ENCODE assay signal across 10 mouse cellular contexts in the genomic region with DNA sequence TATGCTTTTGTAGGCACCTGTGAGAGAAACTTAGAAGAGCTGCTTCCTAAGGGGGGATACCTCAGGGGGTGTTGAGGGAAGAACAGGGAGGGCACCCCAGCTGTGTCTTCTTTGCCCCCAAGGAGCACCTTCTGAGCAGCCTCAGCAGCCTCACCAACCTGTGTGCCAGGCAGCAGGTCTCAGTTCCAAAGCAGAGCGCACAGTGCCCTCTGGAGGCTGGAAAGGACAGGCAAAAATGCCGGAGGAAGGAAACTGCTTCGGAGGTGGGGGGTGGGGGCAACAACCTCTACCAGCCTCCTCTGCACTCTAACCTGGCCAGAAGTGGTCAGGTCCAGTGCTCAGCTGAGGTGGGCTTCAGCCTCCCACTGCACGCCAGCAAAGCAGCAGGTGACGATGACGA. TPM values are rescaled to one million over a fixed set of nuclear protein-coding genes. Genes with fewer than 3 reads are reported as not detected.
DNase-seq lines count a peak whose midpoint lies in the region; ATAC-seq and TF ChIP-seq lines count a peak whose summit lies in the region.
"Had no signal": no experiment of that assay in that cellular context is flagged by ENCODE, and none has a peak within 500 bp of the region (broad histone marks: within the 10 kb centered on the region; RNA-seq: fewer than 3 reads in every experiment).

No protein-coding gene starts in this region.

- no peak for ATAC-seq in lung, embryonic 14.5 days (ENCODE audit: insufficient read depth)

- H3K27me3 ChIP-seq in lung, embryonic 14.5 days (ENCODE audit: insufficient read depth, low read length) = no peaks in the 10 kb centered on the region
- H3K27me3 ChIP-seq: liver, embryonic 13.5 days had no signal

- WGBS in lung, embryonic 14.5 days = 35% methylated on average over 6 of the region's 6 CpGs

- intact Hi-C loops in left cerebral cortex, adult 2 months (cut with DNase I) = loop anchor here (5.0 kb wide), 1 partner anchor 72 kb away; no protein-coding TSS in a partner anchor

- H3K9ac ChIP-seq in lung, embryonic 14.5 days = no peak overlapping the region
- H3K9ac ChIP-seq: liver, embryonic 13.5 days had no signal

- no peaks in the 10 kb centered on the region for H3K4me1 ChIP-seq in lung, embryonic 14.5 days (ENCODE audit: insufficient read depth)
- H3K4me1 ChIP-seq: liver, embryonic 13.5 days had no signal

- no peak overlapping the region for H3K4me3 ChIP-seq in left cerebral cortex, adult 2 months
- H3K4me3 ChIP-seq in lung, embryonic 14.5 days (ENCODE audit: low read depth, low read length) = no peak overlapping the region
- H3K4me3 ChIP-seq: erythroblast, embryonic 14.5 days; liver, embryonic 13.5 days had no signal

- H3K36me3 ChIP-seq in lung, embryonic 14.5 days (ENCODE audit: insufficient read depth) = no peaks in the 10 kb centered on the region
- H3K36me3 ChIP-seq: liver, embryonic 13.5 days had no signal

- peak; percentile 61 for TF ChIP-seq CTCF in left cerebral cortex, adult 2 months (IDR thresholded peaks at IDR 0.05)
- TF ChIP-seq CTCF in lung, embryonic 14.5 days (IDR thresholded peaks at IDR 0.05; ENCODE audit: low read depth) = peak; percentile 68

- no peak overlapping the region for H3K27ac ChIP-seq in left cerebral cortex, adult 2 months
- no peak overlapping the region for H3K27ac ChIP-seq in lung, embryonic 14.5 days (ENCODE audit: low read depth)
- H3K27ac ChIP-seq: liver, embryonic 13.5 days had no signal

- peak; percentile 52 for DNase-seq in adrenal gland, postnatal 14 days
- no peak for DNase-seq in adrenal gland, adult 2 months
- peak in 1 of 2 experiments; percentile 34 for DNase-seq in left cerebral cortex, adult 2 months (ENCODE audit: extremely low spot score in 1 of 2, low spot score in 2 of 2)
- DNase-seq in left cerebral cortex, adult 9 months (ENCODE audit: low spot score in 2 of 2) = no peak
- DNase-seq in cerebellum, postnatal 10 days = peak; percentile 63 to 69
- peak; percentile 62 for DNase-seq in lung, embryonic 14.5 days
- DNase-seq in urinary bladder, postnatal 10 days (ENCODE audit: low spot score) = no peak
- DNase-seq in frontal cortex, postnatal 25 days (ENCODE audit: low spot score in 2 of 2) = no peak
- DNase-seq: liver, embryonic 13.5 days had no signal

- no peak overlapping the region for H3K4me2 ChIP-seq in lung, embryonic 14.5 days
- H3K4me2 ChIP-seq: liver, embryonic 13.5 days had no signal

- H3K9me3 ChIP-seq in lung, embryonic 14.5 days (ENCODE audit: low read depth, low read length) = no peaks in the 10 kb centered on the region
- H3K9me3 ChIP-seq: liver, embryonic 13.5 days had no signal

RNA-seq across cellular contexts. Expression of gene Tmem106c, which starts 6.3 kb away (rescaled TPM):
- total RNA-seq in adrenal gland, postnatal 14 days (2021) = 39.4 and 40.9 TPM in 2 replicates
- 10 to 100 TPM; 51.5 to 54.2 TPM for total RNA-seq in adrenal gland, adult 2 months (2021)
- polyA plus RNA-seq in adrenal gland, adult 2 months (2012; rRNA removed) = 44.4 and 45.4 TPM in 2 replicates
- 10 to 100 TPM; 26.6 to 31.7 TPM for total RNA-seq in left cerebral cortex, adult 2 months (2021)
- polyA plus RNA-seq in lung, embryonic 14.5 days (2014; fragmentation: Nextera tagmentation; extraction: Ambion mirVana) = 31.4 and 35.1 TPM in 2 replicates

RNA-seq across cellular contexts. Expression of gene Col2a1, which starts 34.2 kb away (rescaled TPM):
- 0.23 TPM in 1 of 2 replicates, not detected in the other for total RNA-seq in adrenal gland, postnatal 14 days (2021)
- not detected for total RNA-seq in adrenal gland, adult 2 months (2021)
- 0.03 TPM in 2 replicates for polyA plus RNA-seq in adrenal gland, adult 2 months (2012; rRNA removed)
- total RNA-seq in left cerebral cortex, adult 2 months (2021) = under 1 TPM; 0.61 to 0.63 TPM
- polyA plus RNA-seq in lung, embryonic 14.5 days (2014; fragmentation: Nextera tagmentation; extraction: Ambion mirVana) = 29.3 and 33.3 TPM in 2 replicates
- polyA plus RNA-seq: erythroblast, embryonic 14.5 days had no signal

RNA-seq across cellular contexts. Expression of gene Vdr, which starts 59.9 kb away (rescaled TPM):
- total RNA-seq in adrenal gland, postnatal 14 days (2021) = 6.6 and 7.0 TPM in 2 replicates
- 10 to 100 TPM in 1 of 2 experiments, 1 to 10 TPM in 1; 6.6 to 17.1 TPM for total RNA-seq in adrenal gland, adult 2 months (2021)
- polyA plus RNA-seq in adrenal gland, adult 2 months (2012; rRNA removed) = 2.7 and 5.8 TPM in 2 replicates
- total RNA-seq in left cerebral cortex, adult 2 months (2021) = under 1 TPM; 0.32 to 0.79 TPM
- polyA plus RNA-seq in lung, embryonic 14.5 days (2014; fragmentation: Nextera tagmentation; extraction: Ambion mirVana) = 0.38 and 0.61 TPM in 2 replicates
- polyA plus RNA-seq: erythroblast, embryonic 14.5 days had no signal

Comparison
In these comparisons a context has a peak if more than half of its experiments do, and no peak if none do; other contexts are left out.
1. DNase-seq: peak in adrenal gland, postnatal 14 days (single experiment), cerebellum, postnatal 10 days (2 of 2) and lung, embryonic 14.5 days (single experiment); none in adrenal gland, adult 2 months (single experiment), left cerebral cortex, adult 9 months (0 of 2), urinary bladder, postnatal 10 days (single experiment) and frontal cortex, postnatal 25 days (0 of 2).